Comparison of ENCODE assay signal across 23 mouse cellular contexts in genomic region chr4:44555576-44555975, GRCm38 (mm10).
DNase-seq lines count a peak whose midpoint lies in the region; ATAC-seq and TF ChIP-seq lines count a peak whose summit lies in the region.
"Had no signal": no experiment of that assay in that cellular context is flagged by ENCODE, and none has a peak within 500 bp of the region (broad histone marks: within the 10 kb centered on the region; RNA-seq: fewer than 3 reads in every experiment).

No protein-coding gene starts in this region.

- H3K27me3 ChIP-seq in ES-Bruce4 (ENCODE audit: control insufficient read depth, insufficient read depth, low read length, poor library complexity, severe bottlenecking) = no peaks in the 10 kb centered on the region
- no peaks in the 10 kb centered on the region for H3K27me3 ChIP-seq in forebrain, postnatal 0 days (ENCODE audit: insufficient read depth, low read length)
- no peaks in the 10 kb centered on the region for H3K27me3 ChIP-seq in forebrain, embryonic 14.5 days (replicated peaks; ENCODE audit: control insufficient read depth, insufficient read depth, low read length)
- H3K27me3 ChIP-seq: forebrain, embryonic 15.5 days had no signal

- no peak overlapping the region for H3K27ac ChIP-seq in ES-Bruce4 (ENCODE audit: insufficient read depth, low read length)
- no peak overlapping the region for H3K27ac ChIP-seq in ES-E14 (ENCODE audit: insufficient read depth, low read depth, low read length, poor library complexity, severe bottlenecking)
- no peak overlapping the region for H3K27ac ChIP-seq in forebrain, postnatal 0 days (ENCODE audit: low read depth, low read length)
- H3K27ac ChIP-seq in forebrain, embryonic 14.5 days (ENCODE audit: low read depth, low read length) = no peak overlapping the region
- H3K27ac ChIP-seq: embryonic facial prominence, embryonic 13.5 days; embryonic facial prominence, embryonic 15.5 days; forebrain, embryonic 10.5 days; forebrain, embryonic 12.5 days; forebrain, embryonic 15.5 days had no signal

- DNase-seq in ES-E14 (ENCODE audit: low read depth, low spot score) (peak; percentile 74), WW6 (ENCODE audit: low read depth, low spot score) (peak; percentile 53)
- DNase-seq in forebrain, postnatal 0 days = no peak
- no peak for DNase-seq in left cerebral cortex, adult 18-20 months (ENCODE audit: low spot score in 2 of 2)
- DNase-seq in right cerebral cortex, adult 18-20 months = no peak
- no peak for DNase-seq in forebrain, embryonic 14.5 days (ENCODE audit: low spot score)
- DNase-seq: adrenal gland, postnatal 10 days; adrenal gland, postnatal 25 days; cerebellum, adult 11 months; cerebellum, adult 18-20 months; cerebellum, adult 8-10 months; cerebellum, adult 9-11 months; cerebellum, postnatal 14 days; cerebellum, postnatal 36 days; embryo, embryonic 11 days had no signal

- TF ChIP-seq POLR2A in ES-Bruce4 (IDR thresholded peaks at IDR 0.05; ENCODE audit: insufficient read depth, low read length) = peak; percentile 48

- TF ChIP-seq EP300 in ES-Bruce4 (IDR thresholded peaks at IDR 0.05; ENCODE audit: insufficient read depth, low read depth, low read length) = peak; percentile 75; the same call in 1 of the 2 replicates

- 90% methylated on average over 9 of the region's 9 CpGs for WGBS in forebrain, postnatal 0 days
- WGBS in forebrain, embryonic 14.5 days = 88% methylated on average over 9 of the region's 9 CpGs

- H3K36me3 ChIP-seq in ES-Bruce4 (ENCODE audit: control insufficient read depth, insufficient read depth, low read length, poor library complexity, severe bottlenecking) (no peaks in the 10 kb centered on the region), ES-E14 (ENCODE audit: control insufficient read depth, insufficient read depth, low read length, poor library complexity, severe bottlenecking) (no peaks in the 10 kb centered on the region)
- H3K36me3 ChIP-seq in forebrain, postnatal 0 days (ENCODE audit: insufficient read depth) = no peaks in the 10 kb centered on the region
- no peaks in the 10 kb centered on the region for H3K36me3 ChIP-seq in forebrain, embryonic 14.5 days (ENCODE audit: control insufficient read depth, insufficient read depth, low read length)
- H3K36me3 ChIP-seq: embryonic facial prominence, embryonic 13.5 days; embryonic facial prominence, embryonic 15.5 days; forebrain, embryonic 10.5 days; forebrain, embryonic 12.5 days; forebrain, embryonic 15.5 days had no signal

- H3K4me3 ChIP-seq in ES-Bruce4 (ENCODE audit: low read depth, low read length) (peak overlapping the region; percentile 46), ES-E14 (ENCODE audit: insufficient read depth in 1 of 2, low read depth in 1 of 2, low read length in 2 of 2, poor library complexity in 1 of 2, severe bottlenecking in 1 of 2) (peak overlapping the region; percentile 18 to 32; a peak in 1 of 4 replicates)
- no peak overlapping the region for H3K4me3 ChIP-seq in forebrain, postnatal 0 days (ENCODE audit: low read depth, low read length)
- H3K4me3 ChIP-seq in forebrain, embryonic 14.5 days (ENCODE audit: low read depth, low read length) = no peak overlapping the region
- H3K4me3 ChIP-seq: embryonic facial prominence, embryonic 13.5 days; embryonic facial prominence, embryonic 15.5 days; erythroblast, embryonic 14.5 days; forebrain, embryonic 10.5 days; forebrain, embryonic 12.5 days; forebrain, embryonic 15.5 days had no signal

- H3K4me1 ChIP-seq in ES-Bruce4 (ENCODE audit: control insufficient read depth, insufficient read depth, low read length) = peaks cover 5% of the 10 kb centered on the region
- H3K4me1 ChIP-seq in ES-E14 (ENCODE audit: control insufficient read depth in 2 of 2, insufficient read depth in 2 of 2, low read length in 2 of 2, poor library complexity in 1 of 2) = peaks cover 2 to 26% of the 10 kb centered on the region in 2 experiments; a peak in 1 of 4 replicates
- H3K4me1 ChIP-seq in forebrain, postnatal 0 days (ENCODE audit: insufficient read depth) = 0 out of 2 replicates have a peak, but pooled peaks cover 9% of the 10 kb centered on the region
- peaks cover 16% of the 10 kb centered on the region for H3K4me1 ChIP-seq in forebrain, embryonic 14.5 days (ENCODE audit: control insufficient read depth, insufficient read depth, low read length)

- H3K9me3 ChIP-seq in ES-Bruce4 (replicated peaks; ENCODE audit: control insufficient read depth, insufficient read depth, low read length, poor library complexity, severe bottlenecking) (no peaks in the 10 kb centered on the region), ES-E14 (ENCODE audit: control insufficient read depth, insufficient read depth, low read depth, low read length) (no peaks in the 10 kb centered on the region)
- no peaks in the 10 kb centered on the region for H3K9me3 ChIP-seq in forebrain, postnatal 0 days (ENCODE audit: low read length)
- H3K9me3 ChIP-seq in forebrain, embryonic 14.5 days (replicated peaks; ENCODE audit: control insufficient read depth, low read length) = no peaks in the 10 kb centered on the region
- H3K9me3 ChIP-seq: embryonic facial prominence, embryonic 13.5 days; embryonic facial prominence, embryonic 15.5 days; forebrain, embryonic 10.5 days; forebrain, embryonic 15.5 days had no signal

- H3K9ac ChIP-seq in ES-Bruce4 (ENCODE audit: low read depth, poor library complexity, severe bottlenecking) = no peak overlapping the region
- peak overlapping the region; percentile 26; the same call in 1 of the 2 replicates for H3K9ac ChIP-seq in ES-E14 (ENCODE audit: insufficient read depth, low read depth, low read length, poor library complexity, severe bottlenecking)
- H3K9ac ChIP-seq in forebrain, postnatal 0 days = no peak overlapping the region
- no peak overlapping the region for H3K9ac ChIP-seq in forebrain, embryonic 14.5 days (ENCODE audit: low read length)
- H3K9ac ChIP-seq: embryonic facial prominence, embryonic 13.5 days; embryonic facial prominence, embryonic 15.5 days; forebrain, embryonic 12.5 days; forebrain, embryonic 15.5 days had no signal

- ATAC-seq in forebrain, postnatal 0 days = no peak
- ATAC-seq in forebrain, embryonic 14.5 days = no peak
- ATAC-seq: activated CD4-positive, CD25-positive, alpha-beta regulatory T cell, adult 4 months; forebrain, embryonic 15.5 days had no signal

- H3K4me2 ChIP-seq in forebrain, postnatal 0 days (ENCODE audit: low read depth) = no peak overlapping the region
- H3K4me2 ChIP-seq in forebrain, embryonic 14.5 days (ENCODE audit: low read length) = no peak overlapping the region
- H3K4me2 ChIP-seq: embryonic facial prominence, embryonic 13.5 days; embryonic facial prominence, embryonic 15.5 days; forebrain, embryonic 12.5 days; forebrain, embryonic 15.5 days had no signal

- no peak for TF ChIP-seq CTCF in ES-Bruce4 (IDR thresholded peaks at IDR 0.05; ENCODE audit: low read depth, low read length)
- no peak for TF ChIP-seq CTCF in forebrain, postnatal 0 days (IDR thresholded peaks at IDR 0.05; ENCODE audit: low read depth)

- in situ Hi-C loops in ES-E14 (cut with MboI; ENCODE audit: low sequenced_read_pairs in 2 of 2, unreplicated experiment in 2 of 2) = no loop called here

TF ChIP-seq in ES-E14, 5 proteins besides CTCF, POLR2A, EP300 and RAD21:
- no peak for TF ChIP-seq MAFK (IDR thresholded peaks at IDR 0.05; ENCODE audit: insufficient read depth, low read depth, low read length)
- TF ChIP-seq HCFC1 (IDR thresholded peaks at IDR 0.05; ENCODE audit: borderline replicate concordance, insufficient read depth, low read length) = no peak
- no peak for TF ChIP-seq CHD2 (IDR thresholded peaks at IDR 0.05; ENCODE audit: low read depth, low read length)
- no peak for TF ChIP-seq ZC3H11A (IDR thresholded peaks at IDR 0.05; ENCODE audit: borderline replicate concordance, low read depth, low read length)
- TF ChIP-seq ZNF384 (IDR thresholded peaks at IDR 0.05; ENCODE audit: low read depth, low read length) = no peak

Comparison
In these comparisons a context has a peak if more than half of its experiments do, and no peak if none do; other contexts are left out.
1. H3K4me3 ChIP-seq: peak in ES-Bruce4 (single experiment) and ES-E14 (2 of 2); none in forebrain, postnatal 0 days (single experiment) and forebrain, embryonic 14.5 days (single experiment).
2. DNase-seq: peak in ES-E14 (single experiment) and WW6 (single experiment); none in forebrain, postnatal 0 days (single experiment), left cerebral cortex, adult 18-20 months (0 of 2), right cerebral cortex, adult 18-20 months (single experiment) and forebrain, embryonic 14.5 days (single experiment).